Mouse (Mus musculus): ENCODE data around the gene Gsto2.
A peak's percentile ranks its signal among the peaks of the same experiment; 100 is the strongest.

Gsto2 gene

GRCm38 (mm10) chr19:47891562-47892312 lies 26.4 kb downstream of the Gsto2 start:
- no peak for DNase-seq (ENCODE audit: low spot score)

DNA sequence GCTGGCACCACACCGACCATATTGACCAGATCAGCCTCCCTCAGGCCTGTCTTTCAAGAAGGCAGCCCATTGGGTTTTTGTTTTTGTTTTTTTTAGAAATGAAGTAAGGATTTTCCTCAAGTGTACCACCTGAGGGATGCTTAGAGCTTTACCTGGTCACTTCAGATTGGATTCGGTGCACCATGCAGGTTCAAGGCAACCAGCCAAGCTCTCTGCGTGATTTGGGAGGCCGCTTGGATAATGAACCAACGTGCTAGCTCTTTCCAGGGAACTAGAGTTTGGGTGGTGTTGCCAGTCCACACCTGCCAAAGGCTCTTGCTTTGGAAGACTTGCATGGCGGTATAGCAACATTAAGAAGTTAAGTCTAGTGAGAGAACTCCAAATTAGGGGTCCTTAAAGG lies 27.8 kb downstream of the Gsto2 start:
- DNase-seq (ENCODE audit: low spot score), result no peak

DNA sequence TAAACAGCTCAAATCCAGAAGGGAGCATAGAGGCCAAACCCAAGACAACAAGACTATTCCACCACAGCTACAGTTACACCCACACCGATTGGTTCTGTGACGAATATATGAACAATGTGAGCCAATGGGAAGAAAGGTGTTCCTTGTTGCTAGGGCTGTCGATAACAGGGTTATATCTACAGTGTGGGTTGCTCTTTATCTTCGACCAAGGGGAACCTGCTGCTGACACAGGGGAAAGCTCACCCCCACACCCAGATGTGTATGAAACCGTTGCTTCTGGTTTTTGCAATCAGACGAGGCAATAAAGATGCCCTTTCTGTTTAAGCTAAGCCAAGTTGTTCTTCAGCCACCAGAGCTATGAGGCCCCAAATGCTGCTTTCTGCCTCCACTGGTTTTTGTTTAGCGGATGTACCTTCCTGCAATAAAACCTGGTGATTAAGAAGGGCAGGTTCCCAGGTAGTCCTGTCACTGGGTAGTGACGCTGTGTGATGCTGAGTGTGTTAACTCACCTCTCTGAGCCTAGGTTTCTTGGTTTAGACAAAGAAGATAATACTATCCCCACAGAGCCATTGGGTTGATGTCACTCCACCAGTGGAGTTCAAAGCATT lies 33.2 kb downstream of the Gsto2 start:
- no peak for DNase-seq (ENCODE audit: low spot score)

- DNase-seq (ENCODE audit: low spot score), result no peak
Measured at GRCm38 (mm10) chr19:47900012-47900411, 34.7 kb downstream of the Gsto2 start.

- no peak for DNase-seq (ENCODE audit: low spot score)
Measured at GRCm38 (mm10) chr19:47900558-47900957, 35.2 kb downstream of the Gsto2 start.

DNA sequence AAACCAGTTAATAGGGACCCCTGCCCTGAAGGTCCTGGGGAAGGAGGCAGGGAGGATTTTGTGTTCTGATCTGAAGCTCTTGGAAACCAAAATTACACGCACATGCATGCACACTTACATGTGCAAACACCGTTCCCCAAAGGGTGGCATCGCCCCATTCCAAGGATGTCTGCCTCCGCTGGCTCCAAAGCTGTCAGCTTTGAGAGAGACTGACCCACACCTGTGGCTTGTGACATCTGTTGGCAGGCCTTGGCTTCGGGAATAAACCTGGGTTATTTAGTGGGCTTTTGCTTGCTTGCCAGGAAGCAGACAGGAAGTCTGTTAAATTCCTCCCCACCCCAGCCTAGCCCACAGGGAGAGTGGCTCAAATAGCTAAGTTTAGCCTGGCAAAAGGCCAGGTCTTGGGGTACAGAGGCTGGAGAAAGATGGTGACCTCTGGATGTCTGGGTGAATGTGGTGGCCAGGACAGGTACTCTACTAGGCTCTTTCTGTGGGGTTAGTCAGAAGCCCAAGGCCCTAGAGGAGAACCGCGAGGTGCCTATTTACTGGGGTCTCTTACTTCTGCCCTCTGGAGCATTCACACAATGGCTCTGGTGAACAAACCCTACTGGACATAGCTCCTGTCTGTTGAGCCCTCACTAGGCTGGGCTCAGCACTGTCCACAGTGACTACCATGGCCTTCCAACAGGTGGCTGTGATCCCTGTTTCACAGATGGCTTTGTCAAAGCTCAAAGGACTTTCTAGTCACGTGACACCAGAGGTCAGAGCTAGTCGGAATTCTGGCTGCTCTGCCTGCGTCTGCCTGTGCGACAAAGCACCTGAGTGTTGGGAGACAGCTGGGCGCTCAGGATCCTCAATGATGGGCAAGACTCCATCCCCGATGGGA lies 37.2 kb downstream of the Gsto2 start:
- DNase-seq (ENCODE audit: low spot score), result no peak

- DNase-seq (ENCODE audit: low spot score), result no peak
Measured at GRCm38 (mm10) chr19:47903679-47904078, 38.3 kb downstream of the Gsto2 start.

DNA sequence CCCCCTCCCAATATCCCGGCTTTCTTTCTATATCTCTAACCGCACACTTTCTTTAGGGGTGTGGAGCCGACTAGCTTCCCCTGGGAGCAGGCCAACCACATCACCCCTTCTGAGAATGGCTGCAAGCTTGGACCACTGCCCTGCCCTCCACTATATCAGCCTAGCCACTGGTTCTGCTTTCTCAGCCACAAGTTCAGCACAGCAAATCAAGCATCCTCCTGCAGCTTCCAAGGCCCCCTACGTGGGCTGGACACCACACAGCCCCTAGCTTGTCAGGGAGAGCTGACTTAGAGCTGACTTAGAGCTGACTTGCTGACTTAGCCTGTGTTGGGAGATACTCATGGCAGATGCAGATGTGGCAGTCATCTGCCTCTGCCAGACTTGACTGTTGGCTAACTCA lies 39.7 kb downstream of the Gsto2 start:
- no peak for DNase-seq (ENCODE audit: low spot score)

GRCm38 (mm10) chr19:47905603-47906002 lies 40.3 kb downstream of the Gsto2 start:
- DNase-seq (ENCODE audit: low spot score), result no peak

GRCm38 (mm10) chr19:47907596-47907995 lies 42.3 kb downstream of the Gsto2 start:
- DNase-seq (ENCODE audit: low spot score), result no peak

- DNase-seq (ENCODE audit: low spot score), result no peak
Measured at GRCm38 (mm10) chr19:47908961-47909371, 43.6 kb downstream of the Gsto2 start.

GRCm38 (mm10) chr19:47909387-47910116 lies 44.2 kb downstream of the Gsto2 start:
- DNase-seq (ENCODE audit: low spot score), result peak; percentile 22

DNA sequence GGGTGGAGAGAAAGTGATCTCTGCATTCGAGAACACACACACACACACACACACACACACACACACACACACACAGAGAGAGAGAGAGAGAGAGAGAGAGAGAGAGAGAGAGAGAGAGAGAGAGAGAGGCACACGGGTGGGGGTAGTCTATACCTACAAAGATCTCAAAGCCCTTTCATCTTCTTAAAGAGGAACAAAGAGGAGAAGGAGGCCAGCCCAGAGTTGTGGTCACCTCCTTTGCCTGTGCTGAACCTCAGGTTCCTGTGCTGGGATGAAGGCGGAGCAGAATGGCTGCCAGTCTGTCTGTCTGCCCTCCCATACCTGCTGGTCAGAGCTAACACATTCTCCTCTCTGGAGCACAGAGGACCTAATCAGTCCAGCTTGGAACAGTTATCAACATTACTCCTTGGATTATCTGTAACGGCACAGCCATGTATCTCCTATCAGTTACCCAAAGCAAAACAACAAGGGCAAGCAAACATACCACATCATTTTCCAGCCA lies 44.8 kb downstream of the Gsto2 start:
- no peak for DNase-seq (ENCODE audit: low spot score)

GRCm38 (mm10) chr19:47910751-47911150 lies 45.4 kb downstream of the Gsto2 start:
- no peak for DNase-seq (ENCODE audit: low spot score)

DNA sequence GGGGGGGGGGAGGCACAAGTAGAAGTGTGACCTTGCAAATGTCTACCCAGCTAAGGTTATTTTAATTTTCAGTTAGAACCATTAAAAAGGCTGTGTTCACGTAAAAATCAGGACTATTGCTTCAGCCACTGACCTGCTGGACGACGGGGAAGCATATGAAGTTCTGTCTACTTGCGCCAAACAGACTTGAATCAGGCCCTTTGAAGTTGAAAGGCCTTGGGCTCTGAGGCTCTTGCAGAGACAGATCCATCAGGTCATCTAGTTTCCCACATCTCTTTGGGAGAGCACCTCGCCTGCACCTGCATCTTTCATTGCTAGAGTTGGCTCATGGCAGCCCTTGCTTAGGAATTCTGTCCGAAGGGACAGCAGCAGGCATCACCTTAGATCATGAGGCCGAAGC lies 48.0 kb downstream of the Gsto2 start:
- no peak for DNase-seq (ENCODE audit: low spot score)

DNA sequence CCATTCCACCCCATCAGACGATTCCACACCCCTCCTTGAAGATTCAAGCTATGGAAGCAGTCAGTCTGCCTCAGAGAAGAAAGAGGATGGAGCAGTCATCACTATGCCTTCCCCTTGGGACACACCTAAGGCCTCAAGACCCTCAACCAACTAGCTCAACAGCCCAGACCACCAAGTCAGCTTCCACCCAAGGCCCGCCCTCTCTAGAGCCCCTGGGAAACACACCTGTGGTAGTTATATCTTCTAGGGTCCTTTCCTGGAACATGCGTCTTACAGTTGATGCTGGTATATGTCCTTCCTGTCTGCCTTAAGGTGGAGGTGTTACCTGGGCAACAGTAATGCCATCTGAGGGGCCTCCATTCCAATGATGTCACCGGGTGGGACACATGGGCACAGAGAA lies 48.9 kb downstream of the Gsto2 start:
- DNase-seq (ENCODE audit: low spot score), result no peak

GRCm38 (mm10) chr19:47915251-47915650 lies 49.9 kb downstream of the Gsto2 start:
- DNase-seq (ENCODE audit: low spot score), result no peak

GRCm38 (mm10) chr19:47917396-47917795 lies 52.1 kb downstream of the Gsto2 start:
- no peak for DNase-seq (ENCODE audit: low spot score)

DNA sequence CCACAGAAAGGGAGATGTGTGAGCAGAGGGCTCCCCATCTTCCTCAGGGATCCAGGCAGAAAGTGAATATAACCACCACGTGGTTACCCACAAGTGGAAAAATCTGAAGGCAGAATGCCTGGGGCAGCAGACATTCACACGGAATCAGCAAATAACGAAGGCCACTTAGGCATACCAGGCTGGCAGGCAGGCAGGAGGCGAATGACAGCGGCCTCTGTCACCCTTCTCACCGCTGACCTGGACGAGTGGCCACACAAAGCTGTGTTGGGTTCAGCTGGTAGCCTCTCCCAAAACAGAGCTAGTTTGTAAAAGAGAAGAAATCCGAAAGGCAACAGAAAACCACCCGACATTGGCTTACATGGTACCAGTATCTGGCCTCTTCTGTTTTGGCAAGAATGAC lies 52.7 kb downstream of the Gsto2 start:
- no peak for DNase-seq (ENCODE audit: low spot score)

DNA sequence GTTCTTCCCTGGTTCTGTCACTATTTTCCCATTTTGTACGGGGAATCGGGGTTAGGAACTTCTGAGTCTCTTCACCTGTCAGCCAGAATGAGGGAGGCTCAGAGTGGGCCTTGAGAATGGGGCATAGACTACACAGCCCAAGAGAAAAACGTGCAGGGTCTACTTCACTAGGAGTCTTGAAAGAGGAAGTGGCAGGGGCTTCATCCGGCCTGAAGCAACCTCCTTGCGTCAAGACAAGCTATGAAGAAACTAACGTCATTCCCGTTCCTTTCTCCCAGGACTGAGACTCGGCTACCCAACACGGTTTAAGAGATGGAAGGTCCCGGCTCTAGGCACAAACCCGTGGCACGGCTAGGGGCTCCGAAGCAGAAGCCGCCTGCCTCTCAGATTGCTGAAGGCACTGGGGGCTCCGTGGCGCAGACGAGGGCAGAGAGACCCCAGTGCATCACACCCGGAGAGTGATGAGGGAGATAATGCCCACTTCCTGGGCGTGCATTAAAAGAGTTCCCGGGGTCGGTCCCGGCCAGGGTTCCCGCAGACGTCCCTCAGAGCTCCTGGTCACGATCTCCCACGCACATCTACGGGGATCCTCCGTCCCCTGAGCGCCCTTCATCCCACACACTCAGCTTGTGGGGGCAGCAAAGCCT lies 53.2 kb downstream of the Gsto2 start:
- no peak for DNase-seq (ENCODE audit: low spot score)
